Mouse (Mus musculus): ENCODE results near the gene Stx8.

- no peak for TF ChIP-seq CTCF (IDR thresholded peaks at IDR 0.05 in 2 of 3, conservative IDR thresholded peaks at IDR 0.05 in 1 of 3; ENCODE audit: control insufficient read depth in 1 of 3, insufficient read depth in 1 of 3, low read depth in 2 of 3, low read length in 3 of 3, poor library complexity in 1 of 3, severe bottlenecking in 1 of 3)
- no peak for TF ChIP-seq CHD1 (IDR thresholded peaks at IDR 0.05; ENCODE audit: low read depth, low read length)
- no peak for TF ChIP-seq EP300 (IDR thresholded peaks at IDR 0.05; ENCODE audit: low read depth in 1 of 2, low read length in 2 of 2)
- TF ChIP-seq USF2 (IDR thresholded peaks at IDR 0.05; ENCODE audit: borderline replicate concordance in 1 of 2, insufficient read depth in 1 of 2, low read depth in 1 of 2, low read length in 2 of 2), result no peak
These were observed 630 bp upstream of the Stx8 start, which contains the start of gene Cfap52 for GRCm38 (mm10) chr11:67965242-67965883.
